Mouse (Mus musculus): Measurements from ENCODE around the gene Gm8909. TPM values are rescaled to one million over a fixed set of nuclear protein-coding genes. Genes with fewer than 3 reads are reported as not detected.
A peak's percentile ranks its signal among the peaks of the same experiment; 100 is the strongest.
"Not testable (repeated sequence)": the region's sequence is repeated elsewhere in the genome, so short reads cannot be mapped to it uniquely, and the experiment has no call there.

Gm8909 gene
- total RNA-seq (2014; fragmentation: Nextera tagmentation) (not detected in 2 replicates), total RNA-seq (2017) (not detected in 2 replicates)

- ATAC-seq (replicated peaks; ENCODE audit: low FRiP score, low TSS enrichment, poor library complexity, severe bottlenecking): no peak
Observed at GRCm38 (mm10) chr17:36168039-36168652, at the start of gene Gm8909. TSS of gene Gm8909 (minus strand) at chr17:36168537.

GRCm38 (mm10) chr17:36215586-36215985 lies 47.2 kb upstream of the Gm8909 start:
- ATAC-seq (replicated peaks; ENCODE audit: low FRiP score, low TSS enrichment, poor library complexity, severe bottlenecking): no peak; the same call in 1 of the 2 replicates

- ATAC-seq (replicated peaks; ENCODE audit: low FRiP score, low TSS enrichment, poor library complexity, severe bottlenecking): no peak
Observed at GRCm38 (mm10) chr17:36206846-36207245, 38.5 kb upstream of the Gm8909 start.

- no peak for ATAC-seq (replicated peaks; ENCODE audit: low FRiP score, low TSS enrichment, poor library complexity, severe bottlenecking)
Observed at GRCm38 (mm10) chr17:36205862-36206261, 37.5 kb upstream of the Gm8909 start.

GRCm38 (mm10) chr17:36205456-36205855 lies 37.1 kb upstream of the Gm8909 start:
- ATAC-seq (replicated peaks; ENCODE audit: low FRiP score, low TSS enrichment, poor library complexity, severe bottlenecking): peak; percentile 77

- no peak for ATAC-seq (replicated peaks; ENCODE audit: low FRiP score, low TSS enrichment, poor library complexity, severe bottlenecking)
Observed at GRCm38 (mm10) chr17:36201851-36202250, 33.5 kb upstream of the Gm8909 start.

GRCm38 (mm10) chr17:36198317-36198716 lies 30.0 kb upstream of the Gm8909 start:
- peak; percentile 74 for ATAC-seq (replicated peaks; ENCODE audit: low FRiP score, low TSS enrichment, poor library complexity, severe bottlenecking)

GRCm38 (mm10) chr17:36194471-36194870 lies 26.1 kb upstream of the Gm8909 start:
- ATAC-seq (replicated peaks; ENCODE audit: low FRiP score, low TSS enrichment, poor library complexity, severe bottlenecking): no peak

GRCm38 (mm10) chr17:36193546-36194141 lies 25.3 kb upstream of the Gm8909 start:
- peak; percentile 80 for ATAC-seq (replicated peaks; ENCODE audit: low FRiP score, low TSS enrichment, poor library complexity, severe bottlenecking)

- no peak for ATAC-seq (replicated peaks; ENCODE audit: low FRiP score, low TSS enrichment, poor library complexity, severe bottlenecking)
Observed at GRCm38 (mm10) chr17:36192371-36192770, 24.0 kb upstream of the Gm8909 start.

- ATAC-seq (replicated peaks; ENCODE audit: low FRiP score, low TSS enrichment, poor library complexity, severe bottlenecking): no peak
Observed at GRCm38 (mm10) chr17:36190169-36190507, 21.8 kb upstream of the Gm8909 start, which contains the start of gene H2-T3. TSS of gene H2-T3 (minus strand) at chr17:36190287.

GRCm38 (mm10) chr17:36189491-36190168 lies 21.3 kb upstream of the Gm8909 start:
- no peak for ATAC-seq (replicated peaks; ENCODE audit: low FRiP score, low TSS enrichment, poor library complexity, severe bottlenecking)

- ATAC-seq (replicated peaks; ENCODE audit: low FRiP score, low TSS enrichment, poor library complexity, severe bottlenecking): no peak
Observed at GRCm38 (mm10) chr17:36187540-36187939, 19.2 kb upstream of the Gm8909 start.

- no peak for ATAC-seq (replicated peaks; ENCODE audit: low FRiP score, low TSS enrichment, poor library complexity, severe bottlenecking)
Observed at GRCm38 (mm10) chr17:36182212-36182611, 13.9 kb upstream of the Gm8909 start.

- ATAC-seq (replicated peaks; ENCODE audit: low FRiP score, low TSS enrichment, poor library complexity, severe bottlenecking): not testable (repeated sequence)
Observed at GRCm38 (mm10) chr17:36179446-36179845, 11.1 kb upstream of the Gm8909 start.

- ATAC-seq (replicated peaks; ENCODE audit: low FRiP score, low TSS enrichment, poor library complexity, severe bottlenecking): 0 out of 2 replicates have a peak, but pooled peaks have one; percentile 44
Observed at GRCm38 (mm10) chr17:36178938-36179337, 10.6 kb upstream of the Gm8909 start.

GRCm38 (mm10) chr17:36176132-36176531 lies 7.8 kb upstream of the Gm8909 start:
- ATAC-seq (replicated peaks; ENCODE audit: low FRiP score, low TSS enrichment, poor library complexity, severe bottlenecking): not testable (repeated sequence)

GRCm38 (mm10) chr17:36170287-36170814 lies 2.0 kb upstream of the Gm8909 start:
- ATAC-seq (replicated peaks; ENCODE audit: low FRiP score, low TSS enrichment, poor library complexity, severe bottlenecking): no peak

GRCm38 (mm10) chr17:36169753-36170152 lies 1.4 kb upstream of the Gm8909 start:
- ATAC-seq (replicated peaks; ENCODE audit: low FRiP score, low TSS enrichment, poor library complexity, severe bottlenecking): no peak

- not testable (repeated sequence) for ATAC-seq (replicated peaks; ENCODE audit: low FRiP score, low TSS enrichment, poor library complexity, severe bottlenecking)
Observed at GRCm38 (mm10) chr17:36169094-36169493, 757 bp upstream of the Gm8909 start.
